Mouse (Mus musculus) common myeloid progenitor, adult 5-6 weeks (primary cell): ENCODE data around the gene Bcl2l1. TPM values are rescaled to one million over a fixed set of nuclear protein-coding genes. Genes with fewer than 3 reads are reported as not detected.

ENCODE experiments used
- ATAC-seq: replicated peaks from 2 replicates; pipeline ENCODE4 v1.8.0; 2016; ENCODE audit warnings: low read depth, mild to moderate bottlenecking, moderate TSS enrichment, inconsistent platforms; ENCODE audit not compliant: poor library complexity, severe bottlenecking
- total RNA-seq: library from RNA; stranded (forward); fragments of 200-1000, 187-1606 nt; gene quantifications from 2 replicates; pipeline ENCODE4 v1.2.3, GENCODE M21; 2017

Gene Bcl2l1
- total RNA-seq, 1 experiment from 2014 or later, result 8.4 TPM

- no peak for ATAC-seq
These were observed 25.5 kb downstream of the Bcl2l1 start for GRCm38 (mm10) chr2:152806037-152806436.

GRCm38 (mm10) chr2:152805111-152805490 is 26.4 kb downstream of the Bcl2l1 start:
- no peak for ATAC-seq

- 0 out of 2 replicates have a peak, but pooled peaks have one; percentile 29 for ATAC-seq
These were observed 27.0 kb downstream of the Bcl2l1 start for GRCm38 (mm10) chr2:152804408-152805110.

GRCm38 (mm10) chr2:152803081-152803480 is 28.4 kb downstream of the Bcl2l1 start:
- ATAC-seq, result no peak

GRCm38 (mm10) chr2:152802303-152802702 is 29.2 kb downstream of the Bcl2l1 start:
- ATAC-seq, result no peak

GRCm38 (mm10) chr2:152800762-152801113 is 30.8 kb downstream of the Bcl2l1 start:
- ATAC-seq, result no peak

- ATAC-seq, result no peak
These were observed 31.4 kb downstream of the Bcl2l1 start for GRCm38 (mm10) chr2:152799954-152800761.

- ATAC-seq, result no peak
These were observed 33.9 kb downstream of the Bcl2l1 start for GRCm38 (mm10) chr2:152797589-152797988.

- no peak for ATAC-seq
These were observed 37.2 kb downstream of the Bcl2l1 start for GRCm38 (mm10) chr2:152794281-152794827.

GRCm38 (mm10) chr2:152793381-152793780 is 38.1 kb downstream of the Bcl2l1 start:
- no peak for ATAC-seq

GRCm38 (mm10) chr2:152792461-152792860 is 39.1 kb downstream of the Bcl2l1 start:
- ATAC-seq, result no peak

- peak; percentile 67 for ATAC-seq
These were observed 41.9 kb downstream of the Bcl2l1 start for GRCm38 (mm10) chr2:152789591-152789999.

- peak; percentile 77 for ATAC-seq
These were observed 42.6 kb downstream of the Bcl2l1 start for GRCm38 (mm10) chr2:152788892-152789421.

- no peak for ATAC-seq
These were observed 44.0 kb downstream of the Bcl2l1 start for GRCm38 (mm10) chr2:152787543-152787942.

- no peak for ATAC-seq
These were observed 44.4 kb downstream of the Bcl2l1 start for GRCm38 (mm10) chr2:152787136-152787535.

- ATAC-seq, result no peak
These were observed 45.8 kb downstream of the Bcl2l1 start for GRCm38 (mm10) chr2:152785446-152786350.

GRCm38 (mm10) chr2:152784640-152785039 is 46.9 kb downstream of the Bcl2l1 start:
- ATAC-seq, result no peak

- no peak for ATAC-seq
These were observed 48.3 kb downstream of the Bcl2l1 start for GRCm38 (mm10) chr2:152783241-152783640.

GRCm38 (mm10) chr2:152782656-152783055 is 48.9 kb downstream of the Bcl2l1 start:
- ATAC-seq, result no peak
